Mouse (Mus musculus) limb, embryonic 11.5 days (tissue): Measurements from ENCODE around the gene Chka. TPM values are rescaled to one million over a fixed set of nuclear protein-coding genes. Genes with fewer than 3 reads are reported as not detected.

Experiments used
- ATAC-seq: fragments of 200-750 bp; cut with Nextera tagmentation; 2 replicates; pipeline ENCODE4 v1.8.0; 2017; ENCODE audit warnings: low read depth; ENCODE audit not compliant: insufficient number of reproducible peaks, low FRiP score, low TSS enrichment
- DNase-seq: peaks from one replicate; pipeline ENCODE4 v3.0.0-alpha.2; 2015; ENCODE audit warnings: low spot score
- H3K27ac ChIP-seq: fragments of 300-500 bp; sonication (generic); replicated peaks from 2 replicates; pipeline ENCODE4 v1.5.1; 2014; ENCODE audit warnings: low read depth, mild to moderate bottlenecking, low read length
- H3K27me3 ChIP-seq: fragments of 300-500 bp; sonication (generic); 2 replicates; pipeline ENCODE4 v1.6.1; 2014; ENCODE audit warnings: mild to moderate bottlenecking, low read length, mixed read lengths; ENCODE audit not compliant: control insufficient read depth, insufficient read depth
- H3K36me3 ChIP-seq: fragments of 300-500 bp; sonication (generic); 2 replicates; pipeline ENCODE4 v1.6.1; 2014; ENCODE audit warnings: mild to moderate bottlenecking, low read length, moderate library complexity, mixed read lengths; ENCODE audit not compliant: control insufficient read depth, insufficient read depth
- H3K4me1 ChIP-seq: fragments of 300-500 bp; sonication (generic); 2 replicates; pipeline ENCODE4 v1.6.1; 2014; ENCODE audit warnings: low read length, mixed read lengths; ENCODE audit not compliant: control insufficient read depth, insufficient read depth
- H3K4me2 ChIP-seq: fragments of 300-500 bp; sonication (generic); 2 replicates; pipeline ENCODE4 v1.6.1; 2014; ENCODE audit warnings: low read depth, mild to moderate bottlenecking, moderate library complexity; ENCODE audit not compliant: severe bottlenecking
- H3K4me3 ChIP-seq: fragments of 300-500 bp; sonication (generic); 2 replicates; pipeline ENCODE4 v1.5.1; 2014; ENCODE audit warnings: low read depth, low read length
- H3K9ac ChIP-seq: fragments of 300-500 bp; sonication (generic); 2 replicates; pipeline ENCODE4 v1.6.1; 2014; ENCODE audit warnings: mild to moderate bottlenecking, low read length
- H3K9me3 ChIP-seq: fragments of 300-500 bp; sonication (generic); 2 replicates; pipeline ENCODE4 v1.6.1; 2016; ENCODE audit warnings: low read length; ENCODE audit not compliant: control insufficient read depth
- WGBS: fragments of 180-500 bp; shearing (Covaris S2); extraction: QIAGEN DNeasy Blood & Tissue Kit; methylation state at CpG from one replicate; pipeline ENCODE4 v1.1.7; 2014; 5-methylcytosine and 5-hydroxymethylcytosine counted together
- polyA plus RNA-seq: library from polyadenylated mRNA; unstranded; fragments of >200 nt; fragmentation: Nextera tagmentation; extraction: Ambion mirVana; gene quantifications from 2 replicates; pipeline ENCODE4 v1.2.1, GENCODE M21; 2014

The Chka gene
- polyA plus RNA-seq, 1 experiment from 2014 or later: 47.3 TPM

GRCm38 (mm10) chr19:3897557-3897956 is 46.0 kb downstream of the Chka start:
- H3K27ac ChIP-seq: no peak overlapping the region
- H3K9ac ChIP-seq: no peak overlapping the region
- no peak overlapping the region for H3K4me3 ChIP-seq
- H3K9me3 ChIP-seq: no peaks in the 10 kb centered on the region
- H3K27me3 ChIP-seq: no peaks in the 10 kb centered on the region
- DNase-seq: no peak
- no peak for ATAC-seq
- no peak overlapping the region for H3K4me2 ChIP-seq
- WGBS: 89% methylated on average over 5 of the region's 5 CpGs
- peaks cover 16% of the 10 kb centered on the region for H3K36me3 ChIP-seq
- no peaks in the 10 kb centered on the region for H3K4me1 ChIP-seq

GRCm38 (mm10) chr19:3898952-3899351 is 47.4 kb downstream of the Chka start:
- H3K9me3 ChIP-seq: no peaks in the 10 kb centered on the region
- no peak overlapping the region for H3K4me2 ChIP-seq
- ATAC-seq (no peak), DNase-seq (no peak)
- H3K9ac ChIP-seq: no peak overlapping the region
- peaks cover 18% of the 10 kb centered on the region for H3K36me3 ChIP-seq
- H3K4me1 ChIP-seq: no peaks in the 10 kb centered on the region
- WGBS: 86% methylated on average over 7 of the region's 7 CpGs
- no peak overlapping the region for H3K27ac ChIP-seq
- no peak overlapping the region for H3K4me3 ChIP-seq
- no peaks in the 10 kb centered on the region for H3K27me3 ChIP-seq

- H3K4me2 ChIP-seq: no peak overlapping the region
- H3K27me3 ChIP-seq: no peaks in the 10 kb centered on the region
- no peaks in the 10 kb centered on the region for H3K9me3 ChIP-seq
- H3K36me3 ChIP-seq: peaks cover 18% of the 10 kb centered on the region
- no peak overlapping the region for H3K4me3 ChIP-seq
- no peak for DNase-seq
- no peak overlapping the region for H3K27ac ChIP-seq
- WGBS: 96% methylated on average over 4 of the region's 4 CpGs
- H3K9ac ChIP-seq: no peak overlapping the region
- ATAC-seq: no peak
- peaks cover 4% of the 10 kb centered on the region; the same call in 1 of the 2 replicates for H3K4me1 ChIP-seq
Observed at GRCm38 (mm10) chr19:3899618-3900017, 48.0 kb downstream of the Chka start.

GRCm38 (mm10) chr19:3902966-3903365 is 51.4 kb downstream of the Chka start:
- no peaks in the 10 kb centered on the region for H3K9me3 ChIP-seq
- DNase-seq: no peak
- WGBS: 86% methylated on average over 12 of the region's 12 CpGs
- no peaks in the 10 kb centered on the region for H3K27me3 ChIP-seq
- no peak for ATAC-seq
- peaks cover 29% of the 10 kb centered on the region for H3K4me1 ChIP-seq
- H3K36me3 ChIP-seq: peaks cover 12% of the 10 kb centered on the region
- H3K4me2 ChIP-seq: no peak overlapping the region
- H3K9ac ChIP-seq: no peak overlapping the region
- H3K4me3 ChIP-seq: no peak overlapping the region
- no peak overlapping the region for H3K27ac ChIP-seq

- ATAC-seq (no peak), DNase-seq (no peak)
- WGBS: 67% methylated on average over 25 of the region's 25 CpGs
- peaks cover 29% of the 10 kb centered on the region for H3K4me1 ChIP-seq
- H3K27me3 ChIP-seq: no peaks in the 10 kb centered on the region
- no peak overlapping the region; the same call in 1 of the 2 replicates for H3K27ac ChIP-seq
- no peak overlapping the region for H3K4me3 ChIP-seq
- peaks cover 15% of the 10 kb centered on the region for H3K36me3 ChIP-seq
- no peak overlapping the region for H3K9ac ChIP-seq
- no peaks in the 10 kb centered on the region for H3K9me3 ChIP-seq
- peak overlapping the region; percentile 5; the same call in 1 of the 2 replicates for H3K4me2 ChIP-seq
Observed at GRCm38 (mm10) chr19:3903648-3904362, 52.2 kb downstream of the Chka start.

- DNase-seq (no peak), ATAC-seq (no peak)
- Histone ChIP-seq H3K27ac (no peak overlapping the region), H3K4me3 (no peak overlapping the region), H3K4me2 (no peak overlapping the region), H3K27me3 (no peaks in the 10 kb centered on the region), H3K36me3 (peaks cover 19% of the 10 kb centered on the region), H3K9ac (no peak overlapping the region), H3K4me1 (peaks cover 29% of the 10 kb centered on the region), H3K9me3 (no peaks in the 10 kb centered on the region)
- WGBS: 64% methylated on average over 10 of the region's 10 CpGs
Observed at GRCm38 (mm10) chr19:3904363-3904675, 52.7 kb downstream of the Chka start.

GRCm38 (mm10) chr19:3905261-3905969 is 53.8 kb downstream of the Chka start:
- no peak for ATAC-seq
- H3K4me3 ChIP-seq: peak overlapping the region; percentile 12; the same call in 1 of the 2 replicates
- peak overlapping the region; percentile 84 for H3K27ac ChIP-seq
- DNase-seq: peak; percentile 44
- peaks cover 29% of the 10 kb centered on the region for H3K4me1 ChIP-seq
- no peaks in the 10 kb centered on the region for H3K9me3 ChIP-seq
- peak overlapping the region; percentile 12; the same call in 1 of the 2 replicates for H3K9ac ChIP-seq
- peaks cover 19% of the 10 kb centered on the region for H3K36me3 ChIP-seq
- WGBS: 23% methylated on average over 6 of the region's 6 CpGs
- peak overlapping the region; percentile 72 for H3K4me2 ChIP-seq
- H3K27me3 ChIP-seq: no peaks in the 10 kb centered on the region

GRCm38 (mm10) chr19:3906326-3906725 is 54.8 kb downstream of the Chka start:
- no peak for DNase-seq
- H3K4me2 ChIP-seq: peak overlapping the region; percentile 72
- H3K27ac ChIP-seq: no peak overlapping the region
- no peaks in the 10 kb centered on the region for H3K27me3 ChIP-seq
- WGBS: 44% methylated on average over 10 of the region's 10 CpGs
- peaks cover 29% of the 10 kb centered on the region for H3K4me1 ChIP-seq
- peak overlapping the region; percentile 56 for H3K4me3 ChIP-seq
- H3K9ac ChIP-seq: peak overlapping the region; percentile 70
- H3K36me3 ChIP-seq: peaks cover 19% of the 10 kb centered on the region
- H3K9me3 ChIP-seq: no peaks in the 10 kb centered on the region
- ATAC-seq: no peak
